Mouse (Mus musculus): Measurements from ENCODE around the gene Clcf1.
"Not testable (repeated sequence)": the region's sequence is repeated elsewhere in the genome, so short reads cannot be mapped to it uniquely, and the experiment has no call there.

Clcf1 gene

DNA sequence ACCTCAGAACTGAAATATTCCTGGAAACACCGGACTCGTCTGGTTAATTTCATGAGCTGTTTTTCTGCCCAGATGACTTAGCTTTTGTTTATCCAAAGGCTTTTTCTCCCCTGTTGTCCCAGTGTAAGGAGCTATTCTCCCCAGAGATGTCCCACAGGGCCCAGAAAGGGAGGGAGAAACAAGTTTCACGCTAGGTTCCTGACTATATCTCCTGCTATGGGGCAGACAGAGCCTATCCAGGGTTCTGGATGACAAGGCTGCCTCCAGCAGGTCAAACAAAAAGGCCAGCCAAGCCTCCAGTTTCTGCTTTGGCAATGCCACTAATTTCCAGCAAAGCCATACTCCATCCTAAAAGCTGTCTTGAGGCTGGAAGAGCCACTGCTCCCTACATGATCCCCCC is 3.8 kb downstream of the Clcf1 start:
- no peak for DNase-seq (ENCODE audit: low read depth, low spot score)

DNA sequence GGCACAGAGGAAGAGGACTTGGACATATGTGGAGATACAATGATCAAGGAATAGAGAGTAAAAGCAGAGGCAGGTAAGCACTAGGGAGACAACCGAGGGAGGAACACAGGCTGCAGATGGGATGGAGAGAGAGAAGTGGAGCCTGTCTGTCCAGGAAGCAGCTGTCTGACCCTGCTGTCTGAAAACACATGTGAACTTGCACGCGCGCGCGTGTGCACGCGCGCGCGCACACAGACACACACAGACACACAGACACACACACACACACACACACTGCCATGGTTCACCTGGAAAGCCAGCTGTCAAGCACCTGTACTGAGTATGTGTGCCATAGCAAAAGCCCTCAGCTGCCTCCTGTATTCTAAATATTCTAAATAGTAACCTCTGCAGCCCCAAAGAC is 4.3 kb downstream of the Clcf1 start:
- DNase-seq (ENCODE audit: low read depth, low spot score): no peak

DNA sequence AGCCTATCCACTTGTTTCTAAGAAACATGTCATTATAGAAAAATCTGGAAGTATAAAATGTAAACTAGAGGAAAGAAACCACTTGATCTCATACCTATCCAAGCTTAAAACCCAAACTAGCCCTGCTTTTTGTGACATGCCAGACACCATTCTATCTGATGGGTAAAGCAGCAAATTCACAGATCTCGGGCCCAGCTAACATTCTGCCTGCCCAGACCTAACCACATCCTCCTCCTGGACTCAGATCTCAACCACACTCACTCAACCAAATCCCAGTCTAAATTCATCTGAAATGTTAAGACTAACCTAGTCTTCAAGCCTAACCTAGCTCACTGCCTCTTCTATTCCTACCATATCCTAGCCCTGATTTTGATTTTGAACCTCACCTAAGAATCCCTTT is 4.7 kb downstream of the Clcf1 start:
- no peak for DNase-seq (ENCODE audit: low read depth, low spot score)

DNA sequence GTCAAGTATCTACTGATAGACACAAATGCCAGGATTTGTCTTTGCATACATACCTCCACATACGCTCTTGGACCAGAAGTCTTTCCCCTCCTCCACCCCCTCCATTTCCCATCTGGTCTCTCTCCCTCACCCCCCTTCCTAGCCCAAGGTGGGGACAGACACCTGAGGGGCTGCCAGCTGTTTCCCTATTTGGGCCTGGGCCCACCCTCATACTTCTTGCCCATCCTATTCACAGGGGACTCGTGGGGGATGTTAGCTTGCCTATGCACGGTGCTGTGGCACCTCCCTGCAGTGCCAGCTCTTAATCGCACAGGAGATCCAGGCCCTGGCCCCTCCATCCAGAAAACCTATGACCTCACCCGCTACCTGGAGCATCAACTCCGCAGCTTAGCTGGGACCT is 5.9 kb downstream of the Clcf1 start:
- DNase-seq (ENCODE audit: low read depth, low spot score): no peak

DNA sequence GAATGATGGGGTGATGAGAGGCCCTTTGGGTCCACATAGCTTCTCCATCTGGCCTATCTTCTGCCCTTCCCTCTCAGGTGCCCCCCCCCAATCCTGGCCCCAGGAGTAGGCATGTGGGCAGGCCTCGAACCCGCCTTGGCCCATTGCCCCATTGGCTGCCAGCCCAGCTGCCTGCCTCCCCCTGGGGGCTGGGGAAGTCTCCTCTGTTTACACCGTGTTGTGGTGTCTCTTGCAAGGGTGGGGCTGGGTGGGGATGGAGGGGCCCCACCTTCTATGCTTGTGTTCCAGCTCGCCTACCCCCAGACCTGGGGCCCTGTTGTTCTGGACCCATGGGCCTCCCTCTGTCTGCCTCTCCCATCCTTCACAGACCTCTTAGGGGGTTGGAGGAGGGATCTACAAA is 6.4 kb downstream of the Clcf1 start:
- DNase-seq (ENCODE audit: low read depth, low spot score): no peak

DNA sequence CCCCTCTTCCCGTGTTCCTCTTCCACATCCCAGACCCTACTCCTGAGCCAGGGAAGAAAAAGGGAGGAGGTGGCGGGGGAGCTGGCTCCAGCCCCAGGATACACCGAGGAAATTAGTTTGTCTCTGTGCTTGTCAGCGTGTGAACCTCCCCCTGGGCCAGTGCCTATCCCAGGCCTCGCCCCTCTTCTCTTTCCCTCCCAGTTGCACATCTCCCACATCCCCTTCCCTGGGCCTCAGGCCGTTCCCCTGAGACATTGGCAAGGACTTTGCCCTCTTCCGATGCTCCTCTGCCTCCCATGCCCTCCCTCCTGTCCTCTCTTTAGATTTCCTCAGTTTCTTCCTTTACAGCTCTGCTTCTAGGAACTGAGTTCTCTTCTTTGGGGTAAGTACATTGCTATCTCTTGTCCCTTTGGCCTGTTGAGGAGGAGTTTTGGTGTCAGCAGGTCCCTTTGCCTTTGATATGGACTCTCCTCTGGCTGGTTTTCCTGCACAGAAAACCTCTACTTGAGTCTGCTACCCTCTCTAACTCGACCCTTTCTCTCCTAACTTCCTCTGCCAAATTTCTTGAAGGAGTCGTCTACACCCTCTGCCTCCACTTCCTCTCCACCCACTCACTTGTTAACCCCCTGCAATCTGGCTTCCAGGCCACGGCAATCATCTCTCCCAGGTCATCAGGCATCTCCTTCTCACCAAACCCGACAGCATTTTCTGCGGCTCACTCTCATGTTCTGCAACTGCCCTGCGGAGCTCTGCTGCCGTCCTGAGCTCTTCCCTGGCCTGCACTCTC is 7.1 kb downstream of the Clcf1 start:
- no peak for DNase-seq (ENCODE audit: low read depth, low spot score)

DNA sequence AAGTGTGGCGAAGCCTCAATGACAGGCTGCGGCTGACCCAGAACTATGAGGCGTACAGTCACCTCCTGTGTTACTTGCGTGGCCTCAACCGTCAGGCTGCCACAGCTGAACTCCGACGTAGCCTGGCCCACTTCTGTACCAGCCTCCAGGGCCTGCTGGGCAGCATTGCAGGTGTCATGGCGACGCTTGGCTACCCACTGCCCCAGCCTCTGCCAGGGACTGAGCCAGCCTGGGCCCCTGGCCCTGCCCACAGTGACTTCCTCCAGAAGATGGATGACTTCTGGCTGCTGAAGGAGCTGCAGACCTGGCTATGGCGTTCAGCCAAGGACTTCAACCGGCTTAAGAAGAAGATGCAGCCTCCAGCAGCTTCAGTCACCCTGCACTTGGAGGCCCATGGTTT is 8.1 kb downstream of the Clcf1 start:
- no peak for DNase-seq (ENCODE audit: low read depth, low spot score)

DNA sequence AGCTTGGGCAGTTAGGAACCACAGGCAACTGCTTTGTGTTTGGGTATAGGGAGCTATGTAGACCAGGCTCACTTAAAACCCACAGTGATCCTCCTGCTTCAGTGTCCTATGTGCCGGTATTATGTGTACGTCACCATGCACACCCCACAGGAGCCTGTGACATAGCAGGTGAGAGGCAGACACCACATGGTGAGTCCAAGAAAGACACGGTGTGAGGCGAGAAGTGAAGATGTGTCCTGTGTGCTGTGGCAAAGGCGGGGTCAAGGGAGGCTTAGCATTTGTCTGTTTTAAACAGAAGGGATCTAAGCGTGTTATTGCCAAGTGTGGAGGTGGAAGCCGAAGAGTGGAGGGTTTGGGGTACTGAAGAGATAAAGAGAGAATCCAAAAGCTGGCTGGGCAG is 12.7 kb downstream of the Clcf1 start:
- DNase-seq (ENCODE audit: low read depth, low spot score): no peak

DNA sequence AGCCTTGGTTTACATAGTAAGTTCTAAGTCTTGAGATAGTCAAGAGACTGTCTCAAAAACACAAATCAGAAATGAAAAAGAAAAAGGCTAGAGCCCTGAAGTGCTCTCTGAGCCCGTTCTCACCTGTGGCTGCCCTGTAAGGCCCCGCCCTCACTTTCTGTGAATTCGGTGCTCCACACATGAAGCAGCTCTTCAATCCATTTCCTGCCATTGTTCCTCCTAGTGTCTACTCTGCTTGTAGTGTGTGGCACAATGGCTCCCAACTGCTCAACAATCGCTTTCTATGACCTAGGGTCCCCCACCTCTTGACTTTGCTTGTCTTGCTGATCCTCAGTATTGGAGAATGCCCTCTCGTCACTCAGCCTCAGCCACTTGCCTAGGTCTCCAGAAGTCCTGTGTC is 13.4 kb downstream of the Clcf1 start:
- no peak for DNase-seq (ENCODE audit: low read depth, low spot score)

DNA sequence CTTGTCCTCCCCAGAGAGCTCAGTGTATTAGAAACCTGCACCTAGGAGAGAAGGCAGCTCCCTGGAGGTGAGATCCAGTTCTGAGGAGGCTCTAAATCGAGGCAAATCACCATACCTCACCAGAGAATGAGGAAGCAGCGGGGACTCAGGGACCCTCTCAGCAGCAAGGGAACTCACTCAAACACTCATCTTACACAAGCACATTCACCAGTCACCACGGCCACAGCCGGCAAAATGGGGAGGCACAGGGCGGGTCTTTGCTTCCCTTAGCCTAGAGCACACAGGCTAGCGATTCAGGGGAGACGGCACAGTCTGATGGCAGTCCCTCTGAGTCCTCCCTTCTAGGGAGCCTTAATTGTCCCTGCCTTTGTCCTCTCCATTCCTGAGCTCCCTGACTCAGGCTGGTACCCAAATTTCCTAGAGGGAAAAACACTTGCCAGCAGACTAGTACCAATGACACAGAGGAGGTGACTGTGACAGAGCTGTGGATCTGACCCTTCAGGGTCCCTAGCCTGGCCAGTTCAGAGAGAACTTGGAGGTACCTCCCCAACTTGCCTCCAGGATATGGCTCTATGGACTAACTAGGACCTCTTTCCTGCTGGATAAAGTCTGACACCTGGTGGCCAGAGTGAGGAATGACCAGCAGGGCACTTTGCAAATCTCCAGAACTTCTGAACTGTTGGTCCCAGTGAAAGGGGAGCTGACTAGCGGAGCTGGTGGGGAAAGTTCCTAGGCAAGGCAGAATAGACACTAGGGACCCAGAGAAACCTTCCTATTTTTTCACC is 14.0 kb downstream of the Clcf1 start:
- peak; percentile 87 for DNase-seq (ENCODE audit: low read depth, low spot score)

DNA sequence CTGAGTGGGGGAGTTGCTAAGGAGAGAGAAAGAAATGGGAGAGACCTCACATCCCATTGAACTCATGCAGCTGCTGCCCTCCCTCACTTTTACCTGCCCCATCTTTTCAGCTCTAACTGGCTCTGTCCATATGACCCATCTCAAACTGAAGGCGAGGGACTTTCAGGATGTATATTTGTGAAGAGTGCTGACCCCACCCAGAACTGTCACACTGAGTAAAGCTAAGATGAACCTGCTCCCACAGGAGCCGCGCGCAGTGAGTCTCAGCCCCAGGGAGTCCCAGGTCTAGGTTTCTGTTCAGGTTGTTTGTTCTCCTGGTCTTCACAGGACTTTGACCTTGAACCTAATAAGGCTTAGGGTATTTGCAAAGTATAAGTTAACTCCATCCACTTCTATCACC is 14.9 kb downstream of the Clcf1 start:
- DNase-seq (ENCODE audit: low read depth, low spot score): no peak

DNA sequence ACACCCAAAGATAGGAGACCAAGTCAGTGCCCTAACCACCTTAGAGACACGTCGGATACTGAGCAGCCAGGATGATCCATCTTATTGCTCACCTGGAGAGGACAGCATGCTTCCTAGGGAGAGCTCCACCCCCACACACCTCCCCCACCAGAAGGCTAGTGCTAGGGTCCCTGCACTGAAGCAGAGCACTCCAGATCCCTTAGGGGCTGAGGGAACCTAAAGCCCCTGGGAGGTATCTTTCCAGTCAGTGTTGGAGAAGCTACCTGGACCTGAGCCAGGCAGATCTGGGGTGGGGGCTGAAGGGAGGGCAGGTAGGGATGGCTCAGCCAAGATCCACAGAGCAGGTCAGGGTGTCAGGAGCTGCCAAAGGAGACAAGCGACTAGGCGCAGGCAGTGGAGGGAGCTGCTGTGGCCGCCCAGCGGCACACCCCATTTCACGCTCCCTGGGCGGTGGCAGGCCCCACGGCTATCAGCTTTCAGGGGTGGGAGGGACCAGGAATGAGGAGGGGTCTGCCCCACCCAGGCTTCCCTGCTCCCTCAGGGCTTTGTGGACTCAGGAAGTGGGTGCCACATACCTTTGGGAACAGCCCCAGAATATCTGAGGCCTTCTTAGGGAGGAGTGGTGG is 15.5 kb downstream of the Clcf1 start:
- no peak for DNase-seq (ENCODE audit: low read depth, low spot score)

DNA sequence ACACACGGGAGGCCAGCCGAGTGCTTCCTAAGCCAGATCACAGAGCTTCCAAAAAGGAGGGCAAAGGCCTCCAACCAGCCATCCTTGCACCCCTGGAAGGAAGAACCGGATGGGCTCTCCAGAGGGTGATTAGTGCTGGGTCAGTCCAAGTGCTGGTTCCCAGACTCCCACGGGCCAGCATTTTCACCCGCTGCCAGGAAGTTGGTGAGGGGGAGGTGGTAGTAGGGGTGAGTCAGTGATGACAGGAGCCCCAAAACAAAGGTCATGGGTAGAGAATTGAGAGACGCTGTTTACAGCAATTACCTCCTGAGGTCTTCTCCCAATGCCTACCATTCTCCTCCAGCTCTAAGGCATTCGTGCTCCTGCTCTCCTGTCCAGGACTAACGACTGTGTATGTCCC is 16.4 kb downstream of the Clcf1 start:
- no peak for DNase-seq (ENCODE audit: low read depth, low spot score)

DNA sequence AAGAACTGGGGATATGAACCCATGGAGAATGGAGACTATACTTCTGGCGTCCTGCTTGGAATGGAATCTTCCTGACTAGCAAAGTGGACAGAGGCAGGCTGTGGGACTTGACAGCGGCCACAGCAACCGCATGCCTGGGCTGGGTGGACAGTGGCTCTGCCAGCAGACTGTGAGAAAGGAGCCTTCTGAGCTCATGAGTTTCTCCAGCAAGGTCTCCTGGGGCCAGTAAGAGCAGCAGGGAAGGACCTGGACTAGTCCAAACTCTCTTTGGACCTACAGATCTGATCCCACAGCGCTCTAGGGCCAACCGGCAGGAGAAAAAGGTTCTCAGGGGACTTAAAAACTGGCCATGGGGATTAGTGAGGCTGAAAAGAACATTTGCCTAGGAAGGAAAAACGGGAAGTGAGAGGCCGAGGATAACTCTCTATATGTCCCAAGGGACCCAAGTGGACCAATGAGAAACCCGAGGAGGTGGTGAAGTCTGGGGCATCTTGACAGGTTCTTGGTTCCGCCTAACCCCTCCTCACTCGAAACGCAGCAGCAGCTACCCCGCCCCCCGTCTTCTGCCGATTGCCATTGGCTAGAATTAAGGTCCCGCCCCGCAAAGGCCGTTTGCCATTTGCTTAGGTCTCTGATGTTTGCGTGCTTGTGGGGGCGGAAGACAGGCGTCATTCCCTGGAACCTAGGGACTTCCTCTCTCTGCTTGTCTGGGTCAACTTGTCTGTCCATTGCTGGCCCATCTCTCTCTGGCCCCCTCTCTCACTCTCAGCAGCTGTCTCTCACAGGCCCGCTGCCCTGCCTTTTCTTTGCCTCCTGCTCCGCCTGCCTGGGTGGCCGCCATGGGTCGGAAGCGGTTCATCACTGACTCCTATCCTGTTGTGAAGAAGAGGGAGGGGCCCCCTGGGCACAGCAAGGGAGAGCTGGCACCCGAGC is 17.5 kb downstream of the Clcf1 start, which contains the start of gene Pold4:
Pold4 (plus strand) TSS at position 647 of the 933 bp plus-strand sequence.
- peak; percentile 93 for DNase-seq (ENCODE audit: low read depth, low spot score)

DNA sequence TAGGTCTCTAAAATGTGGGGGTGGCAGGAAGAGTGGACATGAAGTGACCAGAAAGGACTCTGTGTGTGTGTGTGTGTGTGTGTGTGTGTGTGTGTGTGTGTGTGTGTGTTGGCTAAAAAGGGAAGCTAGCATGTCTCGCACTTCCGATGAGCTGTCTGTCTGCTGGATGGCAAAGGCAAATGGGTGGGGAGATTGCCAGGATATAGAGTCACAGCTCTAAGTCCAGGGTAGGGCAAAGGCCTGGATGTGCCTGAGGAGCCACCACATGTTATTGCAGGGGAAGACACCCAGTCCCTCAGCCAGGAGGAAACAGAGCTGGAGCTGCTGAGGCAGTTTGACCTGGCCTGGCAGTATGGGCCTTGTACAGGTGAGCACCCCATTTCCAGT is 18.1 kb downstream of the Clcf1 start:
- DNase-seq (ENCODE audit: low read depth, low spot score): no peak

DNA sequence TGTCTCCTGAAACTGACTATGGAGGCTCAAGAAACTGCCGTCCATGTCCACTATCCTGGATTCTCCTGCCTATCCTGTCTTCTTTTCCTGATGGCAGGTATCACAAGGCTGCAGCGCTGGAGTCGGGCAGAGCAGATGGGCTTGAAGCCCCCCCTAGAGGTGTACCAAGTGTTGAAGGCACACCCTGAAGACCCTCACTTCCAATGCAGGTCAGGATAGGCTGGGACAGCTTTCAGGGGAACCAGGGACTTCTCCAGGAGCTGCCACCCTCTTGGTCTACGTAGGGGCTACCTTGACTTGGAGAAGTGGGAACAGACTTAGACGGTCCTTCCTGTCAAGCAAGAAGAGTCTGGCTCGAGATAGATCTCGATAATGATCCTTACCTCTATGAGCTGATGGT is 18.6 kb downstream of the Clcf1 start:
- no peak for DNase-seq (ENCODE audit: low read depth, low spot score)

DNA sequence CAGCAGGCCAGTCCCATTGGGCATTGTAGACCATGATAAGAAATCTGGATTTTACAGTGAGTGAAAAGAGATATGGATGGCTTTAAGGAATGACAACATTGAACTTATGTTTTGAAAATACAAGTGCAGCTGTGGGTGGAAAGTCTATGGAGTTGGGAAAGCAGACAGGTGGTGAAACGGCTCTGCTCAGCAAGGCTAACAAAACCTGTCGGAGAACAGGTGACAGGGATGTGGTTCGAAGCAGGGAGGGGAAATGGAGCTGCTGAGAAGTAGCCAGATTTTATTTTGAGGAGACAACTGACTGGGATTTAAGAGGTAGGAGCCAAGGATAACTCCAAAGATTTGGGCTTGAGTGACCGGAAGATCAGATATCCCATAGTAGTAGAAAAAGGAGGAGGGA is 20.5 kb downstream of the Clcf1 start:
- DNase-seq (ENCODE audit: low read depth, low spot score): no peak

DNA sequence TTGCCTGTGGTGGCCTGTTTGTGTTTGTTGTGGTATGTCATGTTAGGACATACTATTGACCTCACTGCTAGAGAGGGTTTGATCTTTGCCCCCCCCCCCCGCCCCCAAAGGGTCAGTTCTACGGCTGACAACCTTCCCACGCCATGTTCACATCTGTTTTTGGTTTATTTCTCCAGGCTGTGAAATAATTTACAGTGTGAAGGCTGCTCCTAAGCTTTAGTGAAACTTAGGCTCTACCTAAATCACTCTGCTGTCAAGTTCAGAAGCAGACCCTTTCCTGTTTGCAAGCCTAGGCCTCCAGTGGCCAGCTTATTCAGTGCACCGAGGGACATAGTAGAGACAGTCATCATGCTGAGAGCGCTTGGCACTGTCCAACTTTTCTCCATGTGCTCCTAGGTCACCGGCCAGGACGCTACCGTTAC is 26.2 kb downstream of the Clcf1 start:
- DNase-seq (ENCODE audit: low read depth, low spot score): peak; percentile 74

DNA sequence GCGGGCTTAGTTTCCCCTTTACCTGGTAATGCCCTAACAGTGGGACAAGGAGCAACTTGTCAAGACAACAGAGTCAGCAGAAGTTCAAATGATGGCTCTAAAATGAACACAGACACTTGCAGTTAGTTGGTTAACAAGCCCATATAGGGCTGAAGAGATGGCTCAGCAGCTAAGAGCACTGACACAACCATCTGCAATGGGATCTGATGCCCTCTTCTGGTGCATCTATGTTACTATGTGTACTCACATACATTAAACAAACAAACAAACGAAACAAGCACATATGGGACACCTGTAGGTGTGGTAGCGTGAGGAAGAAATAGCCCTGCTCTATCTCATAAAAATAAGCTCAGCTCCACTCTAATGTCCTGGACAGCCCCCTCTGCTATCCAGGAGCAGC is 28.4 kb downstream of the Clcf1 start:
- DNase-seq (ENCODE audit: low read depth, low spot score): no peak

DNA sequence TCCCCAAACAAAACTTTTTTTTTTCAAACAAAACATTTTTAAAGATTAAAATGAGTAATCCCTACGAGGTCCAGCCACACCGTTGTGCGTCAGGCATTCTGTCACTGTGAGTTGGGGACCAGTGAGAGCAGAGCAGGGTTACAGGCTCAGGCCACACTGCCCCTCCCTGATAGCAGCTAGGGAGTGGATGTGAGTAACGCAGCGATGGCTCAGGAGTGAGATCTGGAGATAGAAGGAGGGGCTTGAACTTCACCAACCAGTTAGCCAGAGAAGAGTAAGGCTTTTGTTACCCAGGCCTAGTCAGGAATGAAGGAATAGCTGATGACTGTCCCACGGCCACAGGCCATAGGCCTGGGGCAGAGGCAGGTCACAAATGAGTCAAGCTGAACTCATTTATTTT is 30.7 kb downstream of the Clcf1 start:
- DNase-seq (ENCODE audit: low read depth, low spot score): no peak

DNA sequence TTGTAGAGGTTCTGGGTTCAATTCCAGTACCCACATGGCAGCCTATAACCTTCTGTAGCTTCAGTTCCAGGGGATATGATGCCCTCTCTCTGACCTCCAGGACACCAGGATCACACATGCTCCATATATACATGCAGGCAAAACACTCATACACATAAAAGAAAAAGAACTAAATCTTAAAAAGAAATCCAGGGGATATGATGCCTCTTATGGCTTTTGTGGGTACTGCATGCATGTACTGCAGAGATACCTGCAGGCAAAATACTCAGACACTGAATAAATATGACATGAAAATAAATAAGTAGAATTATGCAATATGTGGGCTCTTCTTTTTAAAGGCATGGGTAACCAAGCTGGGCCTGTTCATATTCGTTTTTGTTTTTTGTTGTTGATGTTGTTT is 33.0 kb downstream of the Clcf1 start:
- no peak for DNase-seq (ENCODE audit: low read depth, low spot score)

DNA sequence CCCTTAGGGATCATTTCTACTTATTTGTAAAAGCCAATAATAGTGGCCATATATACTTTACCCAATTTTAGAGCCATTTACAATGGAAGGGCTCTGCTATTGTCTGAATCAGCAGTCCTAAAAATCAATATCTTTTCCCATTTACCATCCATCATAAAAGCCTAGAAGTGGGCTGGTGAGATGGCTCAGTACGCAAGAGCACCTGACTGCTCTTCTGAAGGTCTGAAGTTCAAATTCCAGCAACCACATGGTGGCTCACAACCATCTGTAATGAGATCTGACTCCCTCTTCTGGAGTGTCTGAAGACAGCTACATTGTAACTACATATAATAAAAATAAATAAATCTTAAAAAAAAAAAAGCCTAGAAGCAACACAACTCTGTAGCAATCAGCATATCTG is 34.6 kb downstream of the Clcf1 start:
- not testable (repeated sequence) for DNase-seq (ENCODE audit: low read depth, low spot score)

Data from mesoderm, embryonic 11.5 days (tissue).